Mouse (Mus musculus): Measurements from ENCODE around the gene Midn.

DNA sequence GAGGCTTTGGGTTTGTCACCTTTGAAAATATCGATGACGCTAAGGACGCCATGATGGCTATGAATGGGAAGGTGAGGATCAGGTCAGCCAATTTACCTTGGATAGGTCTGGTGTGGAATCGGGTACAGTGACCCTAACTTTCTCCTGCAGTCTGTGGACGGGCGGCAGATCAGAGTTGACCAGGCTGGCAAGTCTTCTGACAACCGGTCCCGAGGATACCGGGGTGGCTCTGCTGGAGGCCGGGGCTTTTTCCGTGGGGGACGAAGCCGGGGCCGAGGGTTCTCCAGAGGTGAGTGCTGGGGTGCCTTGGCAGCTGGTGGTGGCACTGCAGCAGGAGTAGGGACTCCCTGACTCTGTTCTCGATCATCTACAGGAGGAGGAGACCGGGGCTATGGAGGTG lies 22.0 kb downstream of the Midn start:
- TF ChIP-seq CTCF (IDR thresholded peaks at IDR 0.05): no peak
- TF ChIP-seq POLR2A (IDR thresholded peaks at IDR 0.05; ENCODE audit: insufficient read depth, low read depth, low read length): no peak

Data from heart, adult 2 months (tissue).